Mouse (Mus musculus) heart, embryonic 11.5 days (tissue): ENCODE measurements at regions not wholly inside any gene's neighbourhood (a gene's known extent, or its start where the extent isn't known, plus 50 kb on each side); places are given as distances from the start of the nearest gene placed in this dataset.
"Not testable (repeated sequence)": the region's sequence is repeated elsewhere in the genome, so short reads cannot be mapped to it uniquely, and the experiment has no call there.

Experiments used
- ATAC-seq: fragments of 200-750 bp; cut with Nextera tagmentation; replicated peaks from 2 replicates; pipeline ENCODE4 v1.8.0; 2017; ENCODE audit warnings: moderate library complexity; ENCODE audit not compliant: insufficient number of reproducible peaks, low FRiP score, low TSS enrichment
- H3K27ac ChIP-seq: fragments of 300-500 bp; sonication (generic); 2 replicates; pipeline ENCODE4 v1.5.1; 2014; ENCODE audit warnings: mild to moderate bottlenecking, low read depth, low read length
- H3K27me3 ChIP-seq: fragments of 300-500 bp; sonication (generic); 2 replicates; pipeline ENCODE4 v1.6.1; 2014; ENCODE audit warnings: mild to moderate bottlenecking, low read length, mixed read lengths; ENCODE audit not compliant: control insufficient read depth, insufficient read depth
- H3K36me3 ChIP-seq: fragments of 300-500 bp; sonication (generic); 2 replicates; pipeline ENCODE4 v1.6.1; 2014; ENCODE audit warnings: mild to moderate bottlenecking, low read length, moderate library complexity, mixed read lengths; ENCODE audit not compliant: control insufficient read depth, insufficient read depth
- H3K4me1 ChIP-seq: fragments of 300-500 bp; sonication (generic); 2 replicates; pipeline ENCODE4 v1.6.1; 2014; ENCODE audit warnings: low read length; ENCODE audit not compliant: control insufficient read depth, insufficient read depth
- H3K4me2 ChIP-seq: fragments of 300-500 bp; sonication (generic); 2 replicates; pipeline ENCODE4 v1.6.1; 2014; ENCODE audit warnings: mild to moderate bottlenecking, moderate library complexity
- H3K4me3 ChIP-seq: fragments of 300-500 bp; sonication (generic); 2 replicates; pipeline ENCODE4 v1.5.1; 2014; ENCODE audit warnings: low read depth, low read length
- H3K9ac ChIP-seq: fragments of 300-500 bp; sonication (generic); 2 replicates; pipeline ENCODE4 v1.6.1; 2014; ENCODE audit warnings: mild to moderate bottlenecking, low read depth, low read length, moderate library complexity
- H3K9me3 ChIP-seq: fragments of 300-500 bp; sonication (generic); replicated peaks from 2 replicates; pipeline ENCODE4 v1.6.1; 2016; ENCODE audit warnings: low read length; ENCODE audit not compliant: control insufficient read depth
- WGBS: fragments of 180-500 bp; shearing (Covaris S2); extraction: QIAGEN DNeasy Blood & Tissue Kit; methylation state at CpG from one replicate; pipeline ENCODE4 v1.1.7; 2014; ENCODE audit not compliant: insufficient replicate concordance; 5-methylcytosine and 5-hydroxymethylcytosine counted together

GRCm38 (mm10) chr2:109402556-109402955 is 122.0 kb upstream of the Mettl15 start:
- Histone ChIP-seq H3K4me3 (no peak overlapping the region), H3K9ac (no peak overlapping the region), H3K36me3 (no peaks in the 10 kb centered on the region), H3K27me3 (no peaks in the 10 kb centered on the region), H3K4me1 (no peaks in the 10 kb centered on the region), H3K27ac (no peak overlapping the region), H3K4me2 (no peak overlapping the region), H3K9me3 (no peaks in the 10 kb centered on the region)
- no peak for ATAC-seq
- 43% methylated on average over 1 of the region's 1 CpGs for WGBS

DNA sequence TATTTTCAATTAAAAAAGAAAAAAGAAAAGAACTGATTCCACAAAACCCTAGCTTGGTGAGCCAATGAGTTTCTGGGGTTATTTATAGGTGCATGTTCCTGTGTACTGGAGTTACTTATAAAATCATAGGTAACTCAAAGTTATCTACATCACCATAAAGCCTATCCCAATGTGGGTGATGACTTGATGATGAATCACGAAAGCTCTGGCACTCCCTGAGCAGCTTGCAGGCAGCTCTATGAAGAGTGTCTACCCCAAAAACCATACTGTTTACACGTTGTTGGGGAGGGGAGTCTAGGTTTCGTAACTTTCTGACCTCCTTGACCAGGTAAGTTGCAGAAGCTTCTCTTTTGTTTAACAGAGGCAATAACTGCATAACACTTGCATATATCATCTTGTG is 123.7 kb upstream of the Mettl15 start:
- 68% methylated on average over 3 of the region's 3 CpGs for WGBS
- ATAC-seq, result no peak
- Histone ChIP-seq H3K36me3 (no peaks in the 10 kb centered on the region), H3K27me3 (no peaks in the 10 kb centered on the region), H3K4me1 (no peaks in the 10 kb centered on the region), H3K27ac (no peak overlapping the region), H3K4me2 (no peak overlapping the region), H3K4me3 (no peak overlapping the region), H3K9ac (no peak overlapping the region), H3K9me3 (no peaks in the 10 kb centered on the region)

DNA sequence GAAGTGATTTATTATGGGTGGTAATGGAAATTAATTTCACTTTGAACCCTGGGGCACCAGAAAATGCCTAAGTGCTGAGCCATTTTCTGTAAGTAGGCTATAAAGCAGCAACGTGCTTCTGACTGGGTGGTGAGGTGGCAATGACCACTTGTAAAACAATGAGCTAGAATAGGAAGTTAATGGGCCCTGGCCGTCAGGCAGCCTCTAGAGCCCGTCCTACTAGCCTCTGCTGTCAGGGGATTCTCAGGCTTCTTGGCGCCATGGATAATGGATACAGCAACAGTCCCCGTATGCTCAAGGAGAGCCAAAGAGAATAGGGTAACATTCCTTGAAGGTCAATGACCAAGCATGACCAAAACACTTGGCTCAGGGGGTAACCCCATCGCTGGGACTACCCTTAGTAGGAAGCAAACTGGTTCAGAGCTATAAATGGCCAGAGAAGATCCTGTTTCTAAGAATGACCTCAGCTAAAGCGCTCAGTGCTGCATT is 126.1 kb upstream of the Mettl15 start:
- no peaks in the 10 kb centered on the region for H3K4me1 ChIP-seq
- H3K27ac ChIP-seq, result no peak overlapping the region
- no peaks in the 10 kb centered on the region for H3K27me3 ChIP-seq
- ATAC-seq, result no peak
- no peaks in the 10 kb centered on the region for H3K9me3 ChIP-seq
- WGBS, result 69% methylated on average over 7 of the region's 7 CpGs
- H3K36me3 ChIP-seq, result no peaks in the 10 kb centered on the region
- no peak overlapping the region for H3K4me2 ChIP-seq
- H3K4me3 ChIP-seq, result no peak overlapping the region
- H3K9ac ChIP-seq, result no peak overlapping the region

DNA sequence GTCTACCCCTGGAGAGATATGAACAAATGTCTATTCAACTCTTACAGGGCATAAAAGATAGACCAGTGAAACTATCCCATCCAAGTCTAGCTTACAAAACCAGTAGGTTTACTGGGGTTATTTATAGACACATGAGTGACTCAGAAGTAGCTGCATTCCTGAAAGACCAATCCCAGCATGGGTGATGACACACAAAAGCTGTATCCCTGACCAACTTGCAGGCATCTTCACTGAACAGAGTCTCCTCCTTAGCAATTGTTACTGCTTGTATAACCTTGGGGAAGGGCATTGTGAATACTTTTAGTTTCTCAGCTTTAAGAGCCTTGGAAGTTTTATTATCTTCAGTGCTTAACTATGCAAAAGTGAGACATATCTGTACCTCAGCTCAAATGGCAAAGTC is 139.6 kb upstream of the Mettl15 start:
- Histone ChIP-seq H3K4me3 (no peak overlapping the region), H3K4me1 (no peaks in the 10 kb centered on the region), H3K9me3 (no peaks in the 10 kb centered on the region), H3K4me2 (no peak overlapping the region), H3K9ac (no peak overlapping the region), H3K36me3 (no peaks in the 10 kb centered on the region), H3K27ac (no peak overlapping the region), H3K27me3 (no peaks in the 10 kb centered on the region)
- ATAC-seq, result no peak

DNA sequence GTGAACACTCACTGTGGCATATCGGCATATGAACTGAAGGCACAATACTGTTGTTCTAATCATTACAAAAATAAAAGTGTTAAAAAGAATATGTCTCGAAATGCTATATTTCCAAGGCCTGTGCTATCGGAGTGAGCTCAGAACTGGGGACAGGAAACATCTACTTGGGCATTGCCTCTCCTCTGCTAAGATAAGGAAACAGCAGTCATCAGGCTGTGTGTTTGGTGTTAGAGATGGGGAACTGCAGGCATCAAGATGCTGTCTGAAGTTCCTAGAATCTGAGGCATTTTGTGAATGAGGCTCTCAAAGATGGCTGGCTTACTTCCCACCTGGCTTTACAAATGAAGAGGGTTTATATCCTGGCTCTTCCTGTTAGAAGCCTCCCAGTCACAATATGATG is 150.6 kb upstream of the Mettl15 start:
- Histone ChIP-seq H3K4me1 (no peaks in the 10 kb centered on the region), H3K36me3 (no peaks in the 10 kb centered on the region)
- ATAC-seq, result no peak

GRCm38 (mm10) chr2:109442551-109443120 is 162.1 kb upstream of the Mettl15 start:
- no peaks in the 10 kb centered on the region for H3K4me1 ChIP-seq
- H3K9me3 ChIP-seq, result no peaks in the 10 kb centered on the region
- no peaks in the 10 kb centered on the region for H3K27me3 ChIP-seq
- H3K9ac ChIP-seq, result no peak overlapping the region
- H3K4me2 ChIP-seq, result no peak overlapping the region
- no peak overlapping the region for H3K4me3 ChIP-seq
- H3K36me3 ChIP-seq, result no peaks in the 10 kb centered on the region
- ATAC-seq, result no peak
- 82% methylated on average over 3 of the region's 3 CpGs for WGBS
- H3K27ac ChIP-seq, result no peak overlapping the region

More for the DNA sequence above, 150.6 kb upstream of the Mettl15 start:
- H3K27me3 ChIP-seq, result no peaks in the 10 kb centered on the region
- H3K4me2 ChIP-seq, result no peak overlapping the region
- no peaks in the 10 kb centered on the region for H3K9me3 ChIP-seq
- no peak overlapping the region for H3K9ac ChIP-seq
- WGBS, result 67% methylated on average over 3 of the region's 3 CpGs
- no peak overlapping the region for H3K27ac ChIP-seq
- H3K4me3 ChIP-seq, result no peak overlapping the region

GRCm38 (mm10) chr2:109443521-109444066 is 163.0 kb upstream of the Mettl15 start:
- Histone ChIP-seq H3K9ac (no peak overlapping the region), H3K9me3 (no peaks in the 10 kb centered on the region), H3K4me2 (no peak overlapping the region), H3K4me1 (no peaks in the 10 kb centered on the region), H3K36me3 (no peaks in the 10 kb centered on the region), H3K27ac (no peak overlapping the region), H3K27me3 (no peaks in the 10 kb centered on the region), H3K4me3 (no peak overlapping the region)
- WGBS, result 74% methylated on average over 3 of the region's 3 CpGs
- no peak for ATAC-seq

DNA sequence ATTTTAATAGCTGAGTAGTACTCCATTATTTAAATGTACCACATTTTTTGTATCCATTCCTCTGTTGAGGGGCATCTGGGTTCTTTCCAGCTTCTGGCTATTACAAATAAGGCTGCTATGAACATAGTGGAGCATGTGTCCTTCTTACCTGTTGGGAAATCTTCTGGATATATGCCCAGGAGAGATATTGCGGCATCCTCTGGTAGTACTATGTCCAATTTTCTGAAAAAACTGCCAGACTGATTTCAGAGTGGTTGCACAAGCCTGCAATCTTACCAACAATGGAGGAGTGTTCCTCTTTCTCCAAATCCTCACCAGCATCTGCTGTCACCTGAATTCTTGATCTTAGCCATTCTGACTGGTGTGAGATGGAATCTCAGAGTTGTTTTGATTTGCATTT is 181.7 kb upstream of the Mettl15 start:
- H3K36me3 ChIP-seq, H3K27me3 ChIP-seq, ATAC-seq, H3K9ac ChIP-seq, H3K4me2 ChIP-seq, H3K27ac ChIP-seq, H3K9me3 ChIP-seq, H3K4me1 ChIP-seq, H3K4me3 ChIP-seq: not testable (repeated sequence)
- whole genome bisulfite sequencing, result 72% methylated on average over 1 of the region's 1 CpGs

DNA sequence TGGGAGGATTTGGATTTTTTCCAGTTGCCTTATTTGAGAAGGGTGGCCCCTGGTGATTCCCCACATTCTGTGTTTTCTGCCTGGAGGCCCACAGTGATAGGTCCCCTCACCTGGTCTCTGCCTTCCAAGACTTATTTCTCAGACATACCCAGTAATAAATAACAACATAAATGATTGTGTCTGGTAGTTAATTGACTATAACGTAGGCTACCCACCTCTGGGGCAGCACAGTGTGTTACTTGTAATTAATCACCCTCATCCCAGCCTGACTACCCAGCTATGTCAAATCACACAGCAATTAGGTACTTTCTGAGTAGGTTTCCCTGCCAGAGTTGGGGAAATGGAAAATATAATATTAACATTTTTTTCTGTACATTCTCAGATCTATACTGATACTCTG is 190.2 kb upstream of the Bdnf start:
- no peak overlapping the region for H3K4me2 ChIP-seq
- no peaks in the 10 kb centered on the region for H3K4me1 ChIP-seq
- no peak overlapping the region for H3K9ac ChIP-seq
- H3K36me3 ChIP-seq, result no peaks in the 10 kb centered on the region
- ATAC-seq, result no peak
- H3K27me3 ChIP-seq, result no peaks in the 10 kb centered on the region
- 81% methylated on average over 1 of the region's 1 CpGs for WGBS
- no peak overlapping the region for H3K27ac ChIP-seq
- H3K4me3 ChIP-seq, result no peak overlapping the region
- no peaks in the 10 kb centered on the region for H3K9me3 ChIP-seq
